Mouse (Mus musculus) embryonic facial prominence, embryonic 14.5 days (tissue): ENCODE measurements around the gene Pkn2. TPM values are rescaled to one million over a fixed set of nuclear protein-coding genes. Genes with fewer than 3 reads are reported as not detected.

Source experiments
- ATAC-seq: fragments of 200-750 bp; cut with Nextera tagmentation; 2 replicates; pipeline ENCODE4 v1.8.0; 2017; ENCODE audit warnings: low read depth, moderate number of reproducible peaks, moderate TSS enrichment
- DNase-seq: peaks from one replicate; pipeline ENCODE4 v3.0.0-alpha.2; 2015; ENCODE audit warnings: low spot score
- H3K27ac ChIP-seq: fragments of 300-500 bp; sonication (generic); replicated peaks from 2 replicates; pipeline ENCODE4 v1.5.1; 2014; ENCODE audit warnings: low read depth, mild to moderate bottlenecking, low read length, moderate library complexity
- H3K27me3 ChIP-seq: fragments of 300-500 bp; sonication (generic); replicated peaks from 2 replicates; pipeline ENCODE4 v1.6.1; 2014; ENCODE audit warnings: low read length; ENCODE audit not compliant: control insufficient read depth, insufficient read depth
- H3K36me3 ChIP-seq: fragments of 300-500 bp; sonication (generic); 2 replicates; pipeline ENCODE4 v1.6.1; 2014; ENCODE audit warnings: low read length, mixed read lengths; ENCODE audit not compliant: control insufficient read depth, insufficient read depth
- H3K4me1 ChIP-seq: fragments of 300-500 bp; sonication (generic); 2 replicates; pipeline ENCODE4 v1.6.1; 2014; ENCODE audit warnings: antibody characterized with exemption, low read length; ENCODE audit not compliant: control insufficient read depth, insufficient read depth
- H3K4me2 ChIP-seq: fragments of 300-500 bp; sonication (generic); 2 replicates; pipeline ENCODE4 v1.6.1; 2014; ENCODE audit warnings: low read depth, mild to moderate bottlenecking, low read length, moderate library complexity, mixed read lengths
- H3K4me3 ChIP-seq: fragments of 300-500 bp; sonication (generic); 2 replicates; pipeline ENCODE4 v1.5.1; 2014; ENCODE audit warnings: low read depth, mild to moderate bottlenecking, low read length
- H3K9ac ChIP-seq: fragments of 300-500 bp; sonication (generic); 2 replicates; pipeline ENCODE4 v1.6.1; 2014; ENCODE audit warnings: low read depth, mild to moderate bottlenecking, low read length, moderate library complexity, mixed read lengths
- H3K9me3 ChIP-seq: fragments of 300-500 bp; sonication (generic); 2 replicates; pipeline ENCODE4 v1.6.1; 2016; ENCODE audit warnings: low read length; ENCODE audit not compliant: control insufficient read depth
- WGBS: fragments of 180-500 bp; shearing (Covaris S2); extraction: QIAGEN DNeasy Blood & Tissue Kit; methylation state at CpG from one replicate; pipeline ENCODE4 v1.1.7; 2014; 5-methylcytosine and 5-hydroxymethylcytosine counted together
- polyA plus RNA-seq: library from polyadenylated mRNA; unstranded; fragments of >200 nt; fragmentation: Nextera tagmentation; extraction: Ambion mirVana; gene quantifications from 2 replicates; pipeline ENCODE4 v1.2.1, GENCODE M21; 2014

Pkn2 gene
- 39.5 and 42.8 TPM in 2 replicates for polyA plus RNA-seq

DNA sequence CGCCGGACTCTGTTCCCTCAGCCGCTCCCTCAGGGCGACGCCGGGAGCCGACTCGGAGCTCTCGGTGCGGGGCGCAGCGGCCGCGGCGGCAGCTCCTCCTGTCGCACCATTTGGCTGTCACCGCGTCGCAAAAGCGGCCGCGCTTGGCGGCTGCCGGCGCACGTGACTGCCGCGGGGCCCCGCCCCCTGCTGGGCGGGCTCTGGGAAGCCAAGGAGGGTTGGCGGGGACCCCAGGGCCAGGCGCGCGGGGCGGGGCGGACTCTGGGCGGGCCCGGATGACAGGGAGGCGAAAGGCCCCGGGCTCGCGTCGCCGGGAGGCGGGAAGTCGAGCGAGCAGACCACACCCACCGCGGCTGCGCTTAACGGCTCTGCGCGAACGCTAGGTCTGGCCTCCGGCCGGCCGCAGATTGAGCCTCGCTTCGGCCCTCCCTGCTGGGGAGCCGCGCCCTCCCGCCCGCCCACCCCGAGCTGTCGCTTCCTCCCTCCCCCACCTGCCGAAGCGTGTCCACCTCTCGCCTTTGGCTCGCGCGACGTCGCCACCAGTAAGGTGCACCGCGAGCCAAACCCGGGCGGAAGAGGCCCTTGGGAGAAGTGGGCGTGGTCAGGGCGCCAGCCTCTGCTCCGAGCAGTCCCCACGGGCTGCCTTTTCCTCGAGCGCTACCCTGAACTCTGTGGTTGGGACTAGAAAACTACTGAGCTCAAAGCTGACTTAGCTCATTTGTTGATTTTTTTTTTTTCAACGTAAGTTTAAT is at the start of gene Pkn2:
Gene Pkn2 (minus strand): TSS at position 133 of the 752 bp plus-strand sequence.
- Histone ChIP-seq H3K27me3 (no peaks in the 10 kb centered on the region), H3K4me3 (peak within 1 kb of the TSS; percentile 99), H3K9ac (peak within 1 kb of the TSS; percentile 96), H3K4me1 (peaks cover 3% of the 10 kb centered on the region; the same call in 1 of the 2 replicates), H3K27ac (peak within 1 kb of the TSS; percentile 94), H3K9me3 (no peaks in the 10 kb centered on the region), H3K36me3 (no peaks in the 10 kb centered on the region), H3K4me2 (peak within 1 kb of the TSS; percentile 66)
- DNase-seq (peak; percentile 99), ATAC-seq (peak; percentile 98)
- WGBS = 2% methylated on average over 27 of the region's 84 CpGs

DNA sequence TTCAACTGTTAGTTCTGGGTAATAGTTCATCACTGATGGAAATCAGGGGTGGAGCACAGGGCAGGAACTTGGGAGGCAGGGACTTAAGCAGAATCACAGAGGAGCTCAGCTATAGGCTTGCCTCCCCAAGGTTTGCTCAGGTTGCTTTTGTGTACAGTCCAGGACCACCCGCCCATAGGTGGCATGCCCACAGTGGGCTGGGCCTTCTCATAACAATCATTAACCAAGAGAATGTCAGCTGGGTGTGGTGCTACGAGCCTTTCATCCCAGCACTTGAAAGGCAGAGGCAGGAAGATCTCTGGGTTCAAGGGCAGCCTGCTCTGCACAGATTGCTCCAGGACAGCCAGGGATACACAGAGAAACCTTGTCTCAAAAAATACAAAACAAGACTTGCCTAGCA is 48.1 kb upstream of the Pkn2 start:
- no peaks in the 10 kb centered on the region for H3K27me3 ChIP-seq
- H3K36me3 ChIP-seq = no peaks in the 10 kb centered on the region
- ATAC-seq (no peak), DNase-seq (no peak)
- no peak overlapping the region for H3K9ac ChIP-seq
- H3K4me1 ChIP-seq = no peaks in the 10 kb centered on the region
- no peaks in the 10 kb centered on the region for H3K9me3 ChIP-seq
- 84% methylated on average over 2 of the region's 2 CpGs for WGBS
- no peak overlapping the region for H3K4me2 ChIP-seq
- no peak overlapping the region for H3K4me3 ChIP-seq
- H3K27ac ChIP-seq = no peak overlapping the region

DNA sequence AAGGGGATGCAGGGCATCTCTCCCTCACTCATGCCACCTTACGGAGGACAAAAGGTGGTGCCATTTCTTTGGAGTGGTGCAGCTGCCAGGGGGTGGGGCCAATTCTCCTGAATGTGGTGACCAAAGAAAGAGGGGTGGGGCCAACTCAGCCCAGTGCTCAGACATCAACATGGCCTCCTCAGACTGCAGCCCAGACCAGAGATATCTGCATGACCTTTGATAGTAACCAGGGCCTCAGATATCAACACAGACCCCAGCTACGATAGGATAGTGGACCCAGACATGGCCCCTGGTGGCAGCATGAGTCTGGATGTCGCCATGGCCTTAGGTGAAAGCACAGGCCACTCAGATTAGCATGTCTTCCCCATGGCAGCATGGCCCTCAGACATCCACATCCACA is 45.5 kb upstream of the Pkn2 start:
- DNase-seq (no peak), ATAC-seq (no peak)
- Histone ChIP-seq H3K9me3 (no peaks in the 10 kb centered on the region), H3K4me1 (no peaks in the 10 kb centered on the region), H3K4me2 (no peak overlapping the region), H3K27me3 (no peaks in the 10 kb centered on the region), H3K27ac (no peak overlapping the region), H3K9ac (no peak overlapping the region), H3K36me3 (no peaks in the 10 kb centered on the region), H3K4me3 (no peak overlapping the region)
- 91% methylated on average over 3 of the region's 3 CpGs for WGBS

DNA sequence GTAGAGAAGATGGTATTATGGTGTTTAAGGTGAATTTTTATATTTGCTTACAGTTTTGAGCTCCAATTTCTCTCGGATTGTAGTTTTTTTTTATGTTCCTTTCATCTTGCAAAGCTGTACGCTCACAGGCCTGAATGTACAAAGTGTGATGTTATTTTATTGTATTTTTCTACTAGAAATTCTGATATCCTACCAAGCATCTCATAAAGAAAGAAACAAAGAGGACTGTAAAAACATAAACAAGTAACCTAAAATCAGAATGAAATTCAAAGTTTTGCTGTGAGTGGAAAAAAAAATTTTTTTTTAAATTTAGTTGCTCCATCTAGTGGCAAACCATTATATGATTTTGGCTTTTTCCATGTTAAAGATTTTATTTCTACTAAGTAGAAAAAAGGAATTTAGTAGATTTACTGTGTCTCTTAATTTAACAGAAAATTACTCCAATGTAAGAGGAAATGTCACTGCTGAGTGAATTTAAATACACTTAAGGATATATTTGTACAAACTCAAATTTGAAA is 43.1 kb upstream of the Pkn2 start:
- ATAC-seq = no peak
- 73% methylated on average over 2 of the region's 2 CpGs for WGBS

DNA sequence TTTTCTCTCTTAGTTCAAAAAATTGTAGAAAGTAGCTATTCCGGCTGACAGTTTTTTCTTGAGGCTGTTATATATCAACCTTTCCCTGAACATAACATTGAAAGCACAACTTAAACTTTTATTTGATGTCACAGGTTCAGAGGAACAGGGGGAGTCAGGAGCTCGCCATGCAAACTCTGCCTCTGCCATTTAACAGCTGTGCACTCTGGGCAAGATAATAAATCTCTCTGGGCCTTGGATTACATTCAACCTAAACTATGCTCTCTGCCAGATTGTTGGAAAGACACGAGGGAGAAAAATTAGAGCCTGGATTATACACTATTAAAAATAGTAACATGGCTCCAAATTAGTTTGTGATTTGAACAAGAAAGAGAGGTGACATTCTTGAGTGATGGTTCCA is 37.3 kb upstream of the Pkn2 start:
- H3K4me3 ChIP-seq = no peak overlapping the region
- H3K4me1 ChIP-seq = no peaks in the 10 kb centered on the region
- WGBS = 66% methylated on average over 3 of the region's 3 CpGs
- ATAC-seq = no peak
- no peaks in the 10 kb centered on the region for H3K9me3 ChIP-seq
- H3K27ac ChIP-seq = no peak overlapping the region
- DNase-seq = no peak
- H3K36me3 ChIP-seq = no peaks in the 10 kb centered on the region
- H3K9ac ChIP-seq = no peak overlapping the region
- no peak overlapping the region for H3K4me2 ChIP-seq
- H3K27me3 ChIP-seq = no peaks in the 10 kb centered on the region

More for the DNA sequence above, 43.1 kb upstream of the Pkn2 start:
- no peaks in the 10 kb centered on the region for H3K27me3 ChIP-seq
- no peaks in the 10 kb centered on the region for H3K4me1 ChIP-seq
- DNase-seq = no peak
- H3K4me3 ChIP-seq = no peak overlapping the region
- H3K9me3 ChIP-seq = no peaks in the 10 kb centered on the region
- no peak overlapping the region for H3K9ac ChIP-seq
- H3K27ac ChIP-seq = no peak overlapping the region
- H3K36me3 ChIP-seq = no peaks in the 10 kb centered on the region
- no peak overlapping the region for H3K4me2 ChIP-seq

DNA sequence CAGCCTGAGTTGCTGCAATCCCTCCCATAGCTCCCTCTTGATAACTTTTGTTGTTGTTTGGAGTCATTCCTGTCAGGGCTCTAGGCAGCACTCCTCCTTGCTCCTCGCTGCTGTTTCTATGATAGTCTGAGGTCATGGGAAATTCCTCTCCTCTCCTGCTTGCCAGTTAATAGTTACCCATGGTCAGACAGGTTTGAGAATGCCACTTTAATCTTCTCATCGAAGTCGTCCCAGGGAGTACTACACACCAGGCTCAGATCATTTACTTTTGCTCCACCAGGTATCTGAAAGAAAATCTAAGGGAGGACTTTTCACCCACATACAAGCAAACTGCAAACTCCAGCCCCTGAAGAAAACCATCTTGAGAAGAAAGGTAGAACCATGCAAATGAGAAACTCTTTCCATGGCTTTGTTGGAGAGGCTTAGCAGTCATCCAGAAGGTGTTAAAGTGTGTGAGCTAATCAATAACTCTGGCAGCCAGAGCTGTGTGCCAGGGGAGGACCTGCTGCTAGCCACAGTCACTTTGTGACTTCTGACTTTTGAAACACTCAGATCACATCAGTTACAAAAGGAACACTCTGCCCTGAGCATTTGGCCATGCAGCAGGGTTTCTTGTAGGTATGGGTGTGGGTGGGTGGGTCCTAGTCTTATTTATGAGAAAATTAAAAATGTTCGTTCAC is 36.1 kb upstream of the Pkn2 start:
- Histone ChIP-seq H3K4me1 (no peaks in the 10 kb centered on the region), H3K4me2 (no peak overlapping the region), H3K9ac (no peak overlapping the region), H3K36me3 (no peaks in the 10 kb centered on the region), H3K4me3 (no peak overlapping the region), H3K9me3 (no peaks in the 10 kb centered on the region), H3K27ac (no peak overlapping the region), H3K27me3 (no peaks in the 10 kb centered on the region)
- 67% methylated on average over 4 of the region's 4 CpGs for WGBS
- ATAC-seq = no peak
- no peak for DNase-seq

DNA sequence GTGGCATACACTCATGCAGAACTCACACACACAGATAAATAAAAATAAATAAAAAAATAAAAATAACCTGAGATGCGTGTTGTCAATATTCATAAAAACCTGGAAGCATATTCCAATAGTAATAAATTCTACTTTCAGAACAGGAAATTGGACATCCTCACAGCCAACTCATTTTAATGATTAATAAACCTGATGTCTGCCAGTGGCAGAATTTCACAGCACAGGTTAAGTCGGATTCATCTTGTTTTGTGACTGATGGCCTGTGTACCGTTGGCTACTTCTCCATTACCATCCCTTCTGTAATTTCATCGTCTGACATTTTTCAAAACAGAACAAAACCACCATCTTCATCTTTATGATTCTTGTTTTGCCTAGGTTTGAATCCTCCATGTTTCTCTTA is 35.4 kb upstream of the Pkn2 start:
- no peaks in the 10 kb centered on the region for H3K9me3 ChIP-seq
- no peak for ATAC-seq
- H3K9ac ChIP-seq = no peak overlapping the region
- H3K27me3 ChIP-seq = no peaks in the 10 kb centered on the region
- H3K4me2 ChIP-seq = no peak overlapping the region
- no peaks in the 10 kb centered on the region for H3K4me1 ChIP-seq
- H3K4me3 ChIP-seq = no peak overlapping the region
- no peak for DNase-seq
- WGBS = 87% methylated on average over 4 of the region's 4 CpGs
- no peaks in the 10 kb centered on the region for H3K36me3 ChIP-seq
- H3K27ac ChIP-seq = no peak overlapping the region

DNA sequence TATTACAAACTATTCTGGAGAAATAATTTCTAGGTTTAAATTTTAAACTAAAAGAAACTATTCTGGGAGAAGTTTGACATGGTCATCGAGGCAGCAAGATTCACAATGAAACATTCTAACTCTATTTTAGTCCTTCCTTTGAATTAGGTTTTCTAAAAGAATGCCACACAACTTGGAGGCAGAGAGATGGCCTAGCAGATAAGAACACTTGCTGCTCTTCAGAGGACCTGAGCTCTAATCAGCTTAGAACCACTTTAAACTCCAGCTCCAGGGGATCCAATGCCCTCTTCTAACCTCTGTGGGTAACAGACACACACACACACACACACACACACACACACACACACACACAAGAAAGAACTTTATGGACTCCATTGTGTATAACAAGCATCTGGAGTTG is 31.5 kb upstream of the Pkn2 start:
- Histone ChIP-seq H3K9me3 (no peaks in the 10 kb centered on the region), H3K36me3 (no peaks in the 10 kb centered on the region), H3K4me1 (no peaks in the 10 kb centered on the region), H3K4me2 (no peak overlapping the region), H3K4me3 (no peak overlapping the region), H3K9ac (no peak overlapping the region), H3K27ac (no peak overlapping the region), H3K27me3 (no peaks in the 10 kb centered on the region)
- DNase-seq (no peak), ATAC-seq (no peak)
- 68% methylated on average over 1 of the region's 1 CpGs for WGBS
